Mouse (Mus musculus): ENCODE measurements around the gene Scyl1.

DNA sequence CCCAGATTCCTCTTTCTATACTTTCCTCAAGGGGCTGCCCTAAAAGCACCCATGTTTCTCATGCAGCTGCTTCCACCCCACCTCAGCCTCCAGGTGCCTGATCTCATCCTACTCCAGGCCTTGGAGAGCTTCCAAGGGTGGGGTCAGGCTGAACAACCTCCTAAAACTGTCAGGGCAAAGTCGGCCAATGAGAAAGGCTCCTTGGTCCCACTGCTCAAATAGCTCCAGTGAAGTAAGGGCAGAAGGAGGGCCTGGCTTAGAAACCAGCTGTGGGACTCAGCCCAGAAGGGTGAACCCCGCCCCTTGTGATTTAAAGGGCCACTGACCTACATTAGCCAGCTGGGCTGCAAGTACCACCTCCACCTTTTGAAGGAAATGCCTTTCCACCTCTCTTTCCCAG is 57.5 kb downstream of the Scyl1 start:
- TF ChIP-seq CTCF (IDR thresholded peaks at IDR 0.05; ENCODE audit: borderline replicate concordance, insufficient read depth, low read depth, low read length) (no peak), POLR2A (IDR thresholded peaks at IDR 0.05; ENCODE audit: borderline replicate concordance, insufficient read depth, low read length) (no peak)
